In genomic region chr3:126295932-126296331, GRCm38 (mm10) we compare ENCODE assay signal across 25 mouse cellular contexts.
DNase-seq lines count a peak whose midpoint lies in the region; ATAC-seq and TF ChIP-seq lines count a peak whose summit lies in the region.
"Had no signal": no experiment of that assay in that cellular context is flagged by ENCODE, and none has a peak within 500 bp of the region (broad histone marks: within the 10 kb centered on the region; RNA-seq: fewer than 3 reads in every experiment).

No protein-coding gene starts in this region.

- no peaks in the 10 kb centered on the region for H3K27me3 ChIP-seq in MEL (ENCODE audit: control insufficient read depth in 1 of 2, insufficient read depth in 2 of 2, low read length in 2 of 2)
- no peaks in the 10 kb centered on the region for H3K27me3 ChIP-seq in kidney, embryonic 14.5 days (ENCODE audit: control insufficient read depth, insufficient read depth, low read length)
- H3K27me3 ChIP-seq: CH12.LX, Patski had no signal

- no peak for ATAC-seq in kidney, embryonic 14.5 days (ENCODE audit: low FRiP score, low TSS enrichment)
- ATAC-seq: activated CD4-positive, CD25-positive, alpha-beta regulatory T cell, adult 4 months; CD4-positive, CD25-positive, alpha-beta regulatory T cell, adult 4 months; Patski had no signal

- H3K36me3 ChIP-seq in MEL (ENCODE audit: control insufficient read depth in 1 of 2, insufficient read depth in 2 of 2, low read length in 2 of 2) = peaks cover 0 to 20% of the 10 kb centered on the region in 2 experiments; a peak in 2 of 4 replicates
- no peaks in the 10 kb centered on the region for H3K36me3 ChIP-seq in kidney, embryonic 14.5 days (ENCODE audit: control insufficient read depth, insufficient read depth, low read length)
- H3K36me3 ChIP-seq: G1E had no signal

- H3K9ac ChIP-seq in MEL (ENCODE audit: control insufficient read depth, low read depth, low read length, poor library complexity, severe bottlenecking) = no peak overlapping the region
- no peak overlapping the region for H3K9ac ChIP-seq in kidney, embryonic 14.5 days (ENCODE audit: low read depth, low read length)

- no peak overlapping the region for H3K4me2 ChIP-seq in kidney, embryonic 14.5 days (replicated peaks; ENCODE audit: low read depth, low read length)

- WGBS in kidney, embryonic 14.5 days = 86% methylated on average over 1 of the region's 1 CpGs

- H3K4me1 ChIP-seq in MEL (ENCODE audit: control insufficient read depth in 1 of 2, insufficient read depth in 2 of 2, low read length in 2 of 2) = peaks cover 20 to 23% of the 10 kb centered on the region in 2 experiments
- H3K4me1 ChIP-seq in kidney, embryonic 14.5 days (ENCODE audit: control insufficient read depth, insufficient read depth, low read length) = no peaks in the 10 kb centered on the region

- no peaks in the 10 kb centered on the region for H3K79me2 ChIP-seq in MEL (ENCODE audit: control insufficient read depth, insufficient read depth, low read length, poor library complexity)

- TF ChIP-seq RAD21 in MEL (IDR thresholded peaks at IDR 0.05; ENCODE audit: low read depth, low read length) = no peak

- TF ChIP-seq EP300 in MEL (IDR thresholded peaks at IDR 0.05; ENCODE audit: low read depth in 1 of 2, low read length in 2 of 2) = peak; percentile 61 to 63; a peak in 3 of 4 replicates

- no peak for TF ChIP-seq POLR2A in MEL (IDR thresholded peaks at IDR 0.05; ENCODE audit: control insufficient read depth in 1 of 2, insufficient read depth in 1 of 2, low read depth in 1 of 2, low read length in 2 of 2, poor library complexity in 1 of 2)

- DNase-seq in 416B (ENCODE audit: low read depth) (peak; percentile 25), MEL (ENCODE audit: low read depth, low spot score) (peak; percentile 23), MEL-GATA-1-ER (ENCODE audit: extremely low read depth, low read depth) (peak; percentile 31)
- no peak for DNase-seq in adrenal gland, adult (ENCODE audit: inconsistent age in 2 of 2, low spot score in 1 of 2)
- no peak for DNase-seq in thymus, postnatal 0 days (ENCODE audit: low spot score)
- DNase-seq: adrenal gland, adult 2 months; adrenal gland, adult 8-10 months; adrenal gland, postnatal 10 days; adrenal gland, postnatal 14 days; adrenal gland, postnatal 25 days; adrenal gland, postnatal 36 days; B cell, adult 2 months; cerebellum, adult 11 months; cerebellum, adult 11-12 months; cerebellum, adult 18-20 months; cerebellum, adult 2 months; cerebellum, adult 8-10 months; cerebellum, adult 9-10 months; cerebellum, adult 9-11 months had no signal

- H3K9me3 ChIP-seq in MEL (replicated peaks; ENCODE audit: insufficient read depth, low read length) = no peaks in the 10 kb centered on the region
- H3K9me3 ChIP-seq in kidney, embryonic 14.5 days (ENCODE audit: control insufficient read depth, low read length) = no peaks in the 10 kb centered on the region

- no peak for TF ChIP-seq CTCF in MEL (IDR thresholded peaks at IDR 0.05 in 2 of 3, conservative IDR thresholded peaks at IDR 0.05 in 1 of 3; ENCODE audit: control insufficient read depth in 1 of 3, insufficient read depth in 1 of 3, low read depth in 2 of 3, low read length in 3 of 3, poor library complexity in 1 of 3, severe bottlenecking in 1 of 3)

- H3K27ac ChIP-seq in MEL (ENCODE audit: control insufficient read depth, low read depth, low read length) = no peak overlapping the region
- no peak overlapping the region for H3K27ac ChIP-seq in kidney, embryonic 14.5 days (ENCODE audit: low read depth, low read length)

- H3K4me3 ChIP-seq in MEL (ENCODE audit: control insufficient read depth in 1 of 2, insufficient read depth in 1 of 2, low read depth in 2 of 2, low read length in 2 of 2) = no peak overlapping the region
- H3K4me3 ChIP-seq in kidney, embryonic 14.5 days (ENCODE audit: low read length) = no peak overlapping the region

TF ChIP-seq in MEL, 35 proteins besides CTCF, POLR2A, EP300 and RAD21:
- TF ChIP-seq POLR2AphosphoS2 (IDR thresholded peaks at IDR 0.05; ENCODE audit: low read length) (no peak), MYC (IDR thresholded peaks at IDR 0.05; ENCODE audit: low read depth, low read length) (no peak), UBTF (IDR thresholded peaks at IDR 0.05; ENCODE audit: borderline replicate concordance, insufficient read depth, low read depth, low read length) (no peak), GABPA (IDR thresholded peaks at IDR 0.05; ENCODE audit: low read depth, low read length) (no peak), JUND (IDR thresholded peaks at IDR 0.05; ENCODE audit: low read depth, low read length) (no peak), ZMIZ1 (IDR thresholded peaks at IDR 0.05; ENCODE audit: low read depth, low read length) (no peak), BHLHE40 (IDR thresholded peaks at IDR 0.05; ENCODE audit: borderline replicate concordance, low read depth, low read length) (no peak), TCF12 (IDR thresholded peaks at IDR 0.05; ENCODE audit: low read depth, low read length) (0 out of 2 replicates have a peak, but pooled peaks have one; percentile 16), NRF1 (IDR thresholded peaks at IDR 0.05; ENCODE audit: insufficient read depth, low read depth, low read length, poor library complexity, severe bottlenecking) (no peak), ZKSCAN1 (IDR thresholded peaks at IDR 0.05; ENCODE audit: low read depth, low read length) (no peak), ETS1 (IDR thresholded peaks at IDR 0.05; ENCODE audit: low read depth, low read length) (peak; percentile 31; the same call in 1 of the 2 replicates), MEF2A (IDR thresholded peaks at IDR 0.05; ENCODE audit: extremely low read depth, insufficient replicate concordance, low read depth, low read length, poor library complexity, severe bottlenecking) (no peak)

Comparison
In these comparisons a context has a peak if more than half of its experiments do, and no peak if none do; other contexts are left out.
1. DNase-seq: peak in 416B (single experiment), MEL (single experiment) and MEL-GATA-1-ER (single experiment); none in adrenal gland, adult (0 of 2) and thymus, postnatal 0 days (single experiment).